Mouse (Mus musculus): ENCODE data around the gene C8b. TPM values are rescaled to one million over a fixed set of nuclear protein-coding genes. Genes with fewer than 3 reads are reported as not detected.

C8b gene
- polyA plus RNA-seq, 1 experiment, result not detected

GRCm38 (mm10) chr4:104842204-104842603, 76.1 kb downstream of the C8b start:
- TF ChIP-seq FOSL1 (IDR thresholded peaks at IDR 0.05; ENCODE audit: insufficient read depth, low read length, poor library complexity, severe bottlenecking) (no peak), CTCF (IDR thresholded peaks at IDR 0.05; ENCODE audit: control insufficient read depth, insufficient read depth, insufficient read length) (no peak), USF1 (IDR thresholded peaks at IDR 0.05; ENCODE audit: low read depth) (no peak), CEBPB (IDR thresholded peaks at IDR 0.05; ENCODE audit: low read depth) (no peak), MYOG (IDR thresholded peaks at IDR 0.05; ENCODE audit: control insufficient read depth, extremely low read depth, insufficient read length) (no peak), MAX (IDR thresholded peaks at IDR 0.05) (no peak), MYOD1 (IDR thresholded peaks at IDR 0.05; ENCODE audit: control insufficient read depth, insufficient read length, low read depth) (no peak)
- Histone ChIP-seq H3ac (ENCODE audit: control insufficient read depth, insufficient read length, low read depth) (no peak overlapping the region), H3K79me3 (ENCODE audit: low read depth) (no peaks in the 10 kb centered on the region), H3K27me3 (ENCODE audit: control insufficient read depth, insufficient read depth, insufficient read length) (no peaks in the 10 kb centered on the region), H3K36me3 (ENCODE audit: control insufficient read depth, insufficient read depth) (no peaks in the 10 kb centered on the region), H3K4me3 (ENCODE audit: insufficient read depth, poor library complexity, severe bottlenecking) (no peak overlapping the region), H3K79me2 (ENCODE audit: control insufficient read depth, insufficient read depth) (no peaks in the 10 kb centered on the region)

DNA sequence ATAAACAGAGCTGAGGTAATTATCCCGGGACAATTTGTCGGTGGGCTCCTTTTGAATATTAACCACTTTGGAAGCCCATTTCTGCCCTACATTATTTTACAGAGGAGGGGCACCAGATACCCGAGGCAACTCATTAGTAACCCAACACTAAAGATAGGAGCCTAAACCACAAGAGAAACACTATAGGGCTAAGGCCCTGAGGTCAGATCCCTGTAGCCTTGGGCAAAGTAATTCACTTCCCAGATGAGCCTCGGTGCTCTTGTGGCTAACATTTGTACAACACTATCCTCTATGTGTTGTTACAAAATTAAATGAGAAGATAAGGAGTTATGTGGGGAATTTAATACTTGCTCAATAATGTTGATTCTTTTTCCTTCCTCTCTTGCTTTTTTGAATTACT, 77.4 kb downstream of the C8b start:
- H3K36me3 ChIP-seq (ENCODE audit: control insufficient read depth, insufficient read depth), result no peaks in the 10 kb centered on the region
- no peak overlapping the region for H3ac ChIP-seq (ENCODE audit: control insufficient read depth, insufficient read length, low read depth)
- no peak for TF ChIP-seq MYOD1 (IDR thresholded peaks at IDR 0.05; ENCODE audit: control insufficient read depth, insufficient read length, low read depth)
- no peak for TF ChIP-seq MYOG (IDR thresholded peaks at IDR 0.05; ENCODE audit: control insufficient read depth, extremely low read depth, insufficient read length)
- no peak for TF ChIP-seq MAX (IDR thresholded peaks at IDR 0.05)
- no peak for TF ChIP-seq CEBPB (IDR thresholded peaks at IDR 0.05; ENCODE audit: low read depth)
- no peak for TF ChIP-seq FOSL1 (IDR thresholded peaks at IDR 0.05; ENCODE audit: insufficient read depth, low read length, poor library complexity, severe bottlenecking)
- no peak for TF ChIP-seq USF1 (IDR thresholded peaks at IDR 0.05; ENCODE audit: low read depth)
- no peak for TF ChIP-seq CTCF (IDR thresholded peaks at IDR 0.05; ENCODE audit: control insufficient read depth, insufficient read depth, insufficient read length)
- no peaks in the 10 kb centered on the region for H3K27me3 ChIP-seq (ENCODE audit: control insufficient read depth, insufficient read depth, insufficient read length)
- H3K4me3 ChIP-seq (ENCODE audit: insufficient read depth, poor library complexity, severe bottlenecking), result no peak overlapping the region
- H3K79me3 ChIP-seq (ENCODE audit: low read depth), result no peaks in the 10 kb centered on the region
- no peaks in the 10 kb centered on the region for H3K79me2 ChIP-seq (ENCODE audit: control insufficient read depth, insufficient read depth)

Other genes with a start within 250 kb of the C8b start
- not detected for gene Gm17662, start 91.0 kb downstream of the C8b start, polyA plus RNA-seq (2012; fragmentation: generic; extraction: Trizol)
- not detected for gene C8a, start 110.1 kb downstream of the C8b start, polyA plus RNA-seq (2012; fragmentation: generic; extraction: Trizol)
- 0.05 TPM for gene Fyb2, start 147.1 kb downstream of the C8b start, polyA plus RNA-seq (2012; fragmentation: generic; extraction: Trizol)

All from C2C12 (cell line).